Mouse (Mus musculus): ENCODE data around the gene Golga1. TPM values are rescaled to one million over a fixed set of nuclear protein-coding genes. Genes with fewer than 3 reads are reported as not detected.

Gene Golga1
- polyA plus RNA-seq, 1 experiment from 2014 or later: 30.4 TPM

DNA sequence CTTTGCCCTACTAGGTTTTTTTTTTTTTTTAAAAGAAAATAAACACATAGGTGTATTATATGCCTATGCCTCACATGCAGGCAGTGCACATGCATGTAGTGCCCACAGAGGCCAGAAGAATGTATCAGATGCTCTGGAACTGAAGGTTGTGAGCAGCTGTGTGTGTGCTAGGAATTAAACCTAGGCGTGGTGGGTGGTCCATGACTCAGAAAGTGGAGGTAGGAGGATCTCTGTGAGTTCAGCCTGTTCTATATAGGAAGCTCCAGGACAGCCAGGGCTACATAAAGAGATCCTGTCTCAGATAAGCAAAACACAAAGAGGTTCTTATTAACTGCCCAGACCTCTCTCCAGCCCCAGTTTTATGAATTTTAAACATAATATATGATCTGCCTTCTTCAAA lies 3.8 kb upstream of the Golga1 start:
- Histone ChIP-seq H3K9me3 (ENCODE audit: control insufficient read depth, low read length) (no peaks in the 10 kb centered on the region), H3K36me3 (ENCODE audit: control insufficient read depth, insufficient read depth, low read length) (no peaks in the 10 kb centered on the region), H3K9ac (ENCODE audit: low read depth, low read length) (no peak overlapping the region), H3K27me3 (ENCODE audit: control insufficient read depth, insufficient read depth, low read length) (no peaks in the 10 kb centered on the region), H3K4me2 (replicated peaks; ENCODE audit: low read depth, low read length) (no peak overlapping the region), H3K4me3 (ENCODE audit: low read length) (no peak overlapping the region), H3K27ac (ENCODE audit: low read depth, low read length) (no peak overlapping the region), H3K4me1 (ENCODE audit: control insufficient read depth, insufficient read depth, low read length) (0 out of 2 replicates have a peak, but pooled peaks cover 3% of the 10 kb centered on the region)
- WGBS: 63% methylated on average over 1 of the region's 1 CpGs
- ATAC-seq (ENCODE audit: low FRiP score, low TSS enrichment): no peak

GRCm38 (mm10) chr2:39064687-39065399 lies 498 bp downstream of the Golga1 start:
- Histone ChIP-seq H3K4me1 (ENCODE audit: control insufficient read depth, insufficient read depth, low read length) (0 out of 2 replicates have a peak, but pooled peaks cover 3% of the 10 kb centered on the region), H3K27ac (ENCODE audit: low read depth, low read length) (peak overlapping the region; percentile 92), H3K9ac (ENCODE audit: low read depth, low read length) (peak overlapping the region; percentile 86), H3K4me3 (ENCODE audit: low read length) (peak overlapping the region; percentile 76), H3K27me3 (ENCODE audit: control insufficient read depth, insufficient read depth, low read length) (no peaks in the 10 kb centered on the region), H3K4me2 (replicated peaks; ENCODE audit: low read depth, low read length) (peak overlapping the region; percentile 70), H3K9me3 (ENCODE audit: control insufficient read depth, low read length) (no peaks in the 10 kb centered on the region), H3K36me3 (ENCODE audit: control insufficient read depth, insufficient read depth, low read length) (peaks cover 14% of the 10 kb centered on the region)
- WGBS: 6% methylated on average over 25 of the region's 25 CpGs
- peak; percentile 87 for ATAC-seq (ENCODE audit: low FRiP score, low TSS enrichment)

DNA sequence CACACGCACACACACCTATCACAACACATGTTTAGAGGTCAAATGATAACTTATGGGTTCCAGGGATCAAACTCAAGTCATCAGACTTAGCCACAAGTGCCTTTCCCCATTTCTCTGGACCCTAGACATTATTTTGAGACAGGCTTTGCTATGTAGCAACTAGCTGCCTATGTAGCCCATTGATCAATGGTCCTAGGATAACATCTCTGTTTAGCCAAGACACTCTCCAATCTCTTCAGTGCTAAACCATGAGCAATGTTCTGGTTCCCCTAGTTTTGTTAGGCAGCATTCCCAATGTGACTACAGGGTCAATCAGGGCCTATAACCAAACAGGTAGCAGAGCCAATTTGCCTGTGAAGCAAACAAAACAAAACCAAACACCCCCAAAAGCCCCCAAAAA lies 16.8 kb downstream of the Golga1 start:
- H3K27me3 ChIP-seq (ENCODE audit: control insufficient read depth, insufficient read depth, low read length): no peaks in the 10 kb centered on the region
- H3K4me2 ChIP-seq (replicated peaks; ENCODE audit: low read depth, low read length): no peak overlapping the region
- peaks cover 56% of the 10 kb centered on the region for H3K36me3 ChIP-seq (ENCODE audit: control insufficient read depth, insufficient read depth, low read length)
- H3K9me3 ChIP-seq (ENCODE audit: control insufficient read depth, low read length): no peaks in the 10 kb centered on the region
- no peak for ATAC-seq (ENCODE audit: low FRiP score, low TSS enrichment)
- H3K4me3 ChIP-seq (ENCODE audit: low read length): no peak overlapping the region
- WGBS: 90% methylated on average over 1 of the region's 1 CpGs
- H3K27ac ChIP-seq (ENCODE audit: low read depth, low read length): no peak overlapping the region
- no peaks in the 10 kb centered on the region for H3K4me1 ChIP-seq (ENCODE audit: control insufficient read depth, insufficient read depth, low read length)
- H3K9ac ChIP-seq (ENCODE audit: low read depth, low read length): no peak overlapping the region

DNA sequence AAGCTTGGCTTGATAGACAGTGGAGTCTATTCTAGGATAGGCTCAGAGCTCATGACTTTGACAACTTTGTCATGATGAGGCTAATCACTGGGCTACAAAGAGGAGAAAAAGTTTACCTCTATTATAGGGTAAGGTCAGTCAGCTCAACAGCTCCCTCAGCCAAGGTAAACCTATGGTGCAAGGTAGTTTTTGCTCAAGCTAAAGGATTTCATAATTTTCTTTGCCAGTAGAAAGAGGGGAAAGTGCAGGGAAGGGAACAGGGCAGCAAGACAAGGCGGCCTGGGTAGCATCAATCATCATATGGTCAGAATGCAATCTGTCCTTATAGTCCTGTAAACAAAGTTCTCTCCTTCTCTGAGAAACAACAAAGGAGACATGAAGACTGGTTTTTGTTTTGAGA lies 25.1 kb downstream of the Golga1 start:
- H3K27me3 ChIP-seq (ENCODE audit: control insufficient read depth, insufficient read depth, low read length): no peaks in the 10 kb centered on the region
- WGBS: 96% methylated on average over 1 of the region's 1 CpGs
- H3K9ac ChIP-seq (ENCODE audit: low read depth, low read length): no peak overlapping the region
- H3K9me3 ChIP-seq (ENCODE audit: control insufficient read depth, low read length): no peaks in the 10 kb centered on the region
- H3K27ac ChIP-seq (ENCODE audit: low read depth, low read length): no peak overlapping the region
- ATAC-seq (ENCODE audit: low FRiP score, low TSS enrichment): no peak
- H3K4me2 ChIP-seq (replicated peaks; ENCODE audit: low read depth, low read length): no peak overlapping the region
- H3K36me3 ChIP-seq (ENCODE audit: control insufficient read depth, insufficient read depth, low read length): peaks cover 53% of the 10 kb centered on the region
- H3K4me1 ChIP-seq (ENCODE audit: control insufficient read depth, insufficient read depth, low read length): no peaks in the 10 kb centered on the region
- no peak overlapping the region for H3K4me3 ChIP-seq (ENCODE audit: low read length)

DNA sequence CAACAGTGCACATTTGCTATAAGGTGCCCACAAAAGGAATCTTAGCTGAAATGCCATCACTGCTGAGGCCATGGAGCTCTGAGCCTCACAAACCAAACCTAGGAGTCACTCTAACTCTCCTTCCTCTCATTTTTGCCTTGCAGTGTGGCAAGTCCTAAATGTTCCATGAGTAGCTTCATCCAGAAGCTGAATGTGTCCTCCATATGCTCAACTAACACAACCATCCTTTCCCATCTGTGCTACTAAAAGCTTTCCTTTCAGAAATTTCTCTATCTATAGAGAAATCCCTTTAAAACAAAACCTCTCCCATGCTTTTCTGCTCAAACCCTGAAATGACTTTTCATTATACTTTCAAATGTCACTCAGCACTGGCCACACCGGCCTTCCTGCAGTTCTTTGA lies 33.7 kb downstream of the Golga1 start:
- 98% methylated on average over 1 of the region's 1 CpGs for WGBS
- H3K4me3 ChIP-seq (ENCODE audit: low read length): no peak overlapping the region
- H3K9ac ChIP-seq (ENCODE audit: low read depth, low read length): no peak overlapping the region
- H3K9me3 ChIP-seq (ENCODE audit: control insufficient read depth, low read length): no peaks in the 10 kb centered on the region
- no peak for ATAC-seq (ENCODE audit: low FRiP score, low TSS enrichment)
- peaks cover 63% of the 10 kb centered on the region for H3K36me3 ChIP-seq (ENCODE audit: control insufficient read depth, insufficient read depth, low read length)
- no peak overlapping the region for H3K4me2 ChIP-seq (replicated peaks; ENCODE audit: low read depth, low read length)
- no peaks in the 10 kb centered on the region for H3K27me3 ChIP-seq (ENCODE audit: control insufficient read depth, insufficient read depth, low read length)
- H3K27ac ChIP-seq (ENCODE audit: low read depth, low read length): no peak overlapping the region
- H3K4me1 ChIP-seq (ENCODE audit: control insufficient read depth, insufficient read depth, low read length): no peaks in the 10 kb centered on the region

DNA sequence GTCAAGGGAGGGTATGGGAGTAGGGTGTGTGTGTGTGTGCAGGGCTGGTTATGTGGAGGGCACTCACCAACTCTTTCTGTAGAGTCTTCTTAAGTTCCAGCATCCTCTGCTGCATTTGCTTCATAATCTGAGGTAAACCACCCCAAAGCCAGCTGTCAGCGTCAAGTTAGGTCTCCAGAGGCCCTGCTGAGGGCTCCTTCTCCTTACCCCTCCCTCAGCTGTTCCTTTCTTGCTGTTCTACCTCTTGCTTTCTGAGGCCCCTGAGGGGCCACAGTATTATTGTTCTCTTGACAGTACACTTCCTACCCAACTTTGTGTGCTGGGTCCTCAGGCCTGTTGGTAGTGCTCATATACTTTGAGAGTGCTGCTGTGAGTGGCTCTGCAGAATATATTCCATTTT lies 45.3 kb downstream of the Golga1 start:
- Histone ChIP-seq H3K4me3 (ENCODE audit: low read length) (no peak overlapping the region), H3K27ac (ENCODE audit: low read depth, low read length) (no peak overlapping the region), H3K9me3 (ENCODE audit: control insufficient read depth, low read length) (no peaks in the 10 kb centered on the region), H3K9ac (ENCODE audit: low read depth, low read length) (no peak overlapping the region), H3K4me1 (ENCODE audit: control insufficient read depth, insufficient read depth, low read length) (no peaks in the 10 kb centered on the region), H3K36me3 (ENCODE audit: control insufficient read depth, insufficient read depth, low read length) (peaks cover 84% of the 10 kb centered on the region), H3K4me2 (replicated peaks; ENCODE audit: low read depth, low read length) (no peak overlapping the region), H3K27me3 (ENCODE audit: control insufficient read depth, insufficient read depth, low read length) (no peaks in the 10 kb centered on the region)
- 73% methylated on average over 1 of the region's 1 CpGs for WGBS
- ATAC-seq (ENCODE audit: low FRiP score, low TSS enrichment): no peak

GRCm38 (mm10) chr2:39016581-39016980 lies 48.8 kb downstream of the Golga1 start:
- no peak overlapping the region for H3K4me2 ChIP-seq (replicated peaks; ENCODE audit: low read depth, low read length)
- H3K27ac ChIP-seq (ENCODE audit: low read depth, low read length): no peak overlapping the region
- 81% methylated on average over 3 of the region's 3 CpGs for WGBS
- no peaks in the 10 kb centered on the region for H3K4me1 ChIP-seq (ENCODE audit: control insufficient read depth, insufficient read depth, low read length)
- no peak overlapping the region for H3K9ac ChIP-seq (ENCODE audit: low read depth, low read length)
- peaks cover 84% of the 10 kb centered on the region for H3K36me3 ChIP-seq (ENCODE audit: control insufficient read depth, insufficient read depth, low read length)
- H3K27me3 ChIP-seq (ENCODE audit: control insufficient read depth, insufficient read depth, low read length): no peaks in the 10 kb centered on the region
- no peak for ATAC-seq (ENCODE audit: low FRiP score, low TSS enrichment)
- no peaks in the 10 kb centered on the region for H3K9me3 ChIP-seq (ENCODE audit: control insufficient read depth, low read length)
- no peak overlapping the region for H3K4me3 ChIP-seq (ENCODE audit: low read length)

DNA sequence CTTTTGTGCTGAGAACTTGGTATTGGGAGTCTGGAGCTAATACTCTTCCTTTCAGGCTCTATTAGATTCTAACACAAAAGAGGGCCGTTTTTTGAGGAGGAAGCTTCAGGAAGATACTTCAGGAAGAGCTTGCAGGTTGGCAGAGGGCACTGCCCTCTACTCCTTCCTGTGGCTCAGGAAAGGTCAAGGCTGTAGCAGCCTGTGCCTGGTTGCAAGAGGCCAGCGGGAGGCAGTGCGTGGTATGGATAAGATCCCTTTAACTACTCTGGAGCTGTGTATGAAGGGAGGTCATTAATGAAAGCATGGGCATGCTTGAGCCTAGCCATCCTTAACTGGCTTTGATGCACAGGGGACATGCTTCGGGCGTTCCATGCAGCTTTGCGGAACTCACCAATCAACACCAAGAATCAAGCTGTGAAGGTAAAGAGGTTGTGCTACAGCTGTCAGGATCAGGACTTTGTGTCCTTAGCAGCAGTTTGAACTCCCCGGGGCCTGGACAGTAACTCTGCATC lies 52.5 kb downstream of the Golga1 start:
- no peak for ATAC-seq (ENCODE audit: low FRiP score, low TSS enrichment)
- Histone ChIP-seq H3K4me1 (ENCODE audit: control insufficient read depth, insufficient read depth, low read length) (peaks cover 7% of the 10 kb centered on the region), H3K36me3 (ENCODE audit: control insufficient read depth, insufficient read depth, low read length) (peaks cover 56% of the 10 kb centered on the region)

DNA sequence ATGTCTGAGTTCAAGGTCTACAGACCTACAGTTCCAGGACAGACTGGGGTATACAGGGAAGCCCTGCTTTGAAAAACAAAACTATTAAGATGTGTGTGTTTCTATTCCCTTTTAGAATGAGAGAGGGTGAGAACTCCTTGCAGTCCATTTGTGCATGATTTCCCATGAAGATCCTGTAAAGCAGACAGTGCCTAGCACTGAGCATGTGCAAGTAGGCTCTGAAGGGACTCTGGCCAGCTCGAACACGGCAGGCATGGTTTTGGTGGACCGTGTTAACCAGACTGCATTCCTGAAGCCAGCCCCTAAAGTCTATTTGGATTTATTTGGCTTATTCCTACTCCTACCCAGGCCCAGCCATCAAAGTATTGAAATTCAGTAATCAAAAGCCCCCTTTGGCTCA lies 53.4 kb downstream of the Golga1 start:
- no peaks in the 10 kb centered on the region for H3K9me3 ChIP-seq (ENCODE audit: control insufficient read depth, low read length)
- ATAC-seq (ENCODE audit: low FRiP score, low TSS enrichment): no peak
- no peaks in the 10 kb centered on the region for H3K27me3 ChIP-seq (ENCODE audit: control insufficient read depth, insufficient read depth, low read length)
- 91% methylated on average over 3 of the region's 3 CpGs for WGBS
- H3K27ac ChIP-seq (ENCODE audit: low read depth, low read length): no peak overlapping the region
- peaks cover 11% of the 10 kb centered on the region for H3K4me1 ChIP-seq (ENCODE audit: control insufficient read depth, insufficient read depth, low read length)
- no peak overlapping the region for H3K4me3 ChIP-seq (ENCODE audit: low read length)
- peaks cover 47% of the 10 kb centered on the region for H3K36me3 ChIP-seq (ENCODE audit: control insufficient read depth, insufficient read depth, low read length)
- no peak overlapping the region for H3K9ac ChIP-seq (ENCODE audit: low read depth, low read length)
- no peak overlapping the region for H3K4me2 ChIP-seq (replicated peaks; ENCODE audit: low read depth, low read length)

More for the DNA sequence above, 52.5 kb downstream of the Golga1 start:
- Histone ChIP-seq H3K27me3 (ENCODE audit: control insufficient read depth, insufficient read depth, low read length) (no peaks in the 10 kb centered on the region), H3K9me3 (ENCODE audit: control insufficient read depth, low read length) (no peaks in the 10 kb centered on the region), H3K9ac (ENCODE audit: low read depth, low read length) (no peak overlapping the region), H3K4me3 (ENCODE audit: low read length) (no peak overlapping the region), H3K27ac (ENCODE audit: low read depth, low read length) (no peak overlapping the region), H3K4me2 (replicated peaks; ENCODE audit: low read depth, low read length) (no peak overlapping the region)
- WGBS: 85% methylated on average over 7 of the region's 7 CpGs
